In genomic region chr13:55604606-55605005, GRCm38 (mm10) we compare ENCODE assay signal across 7 mouse cellular contexts.
"Had no signal": no experiment of that assay in that cellular context is flagged by ENCODE, and none has a peak within 500 bp of the region (broad histone marks: within the 10 kb centered on the region; RNA-seq: fewer than 3 reads in every experiment).

No protein-coding gene starts in this region.

- DNase-seq: lung, adult 2 months; lung, postnatal 14 days; lung, postnatal 36 days; right cerebral cortex, postnatal 14 days; thymus, adult 2 months; thymus, postnatal 25 days; thymus, postnatal 4 days had no signal
